In the genomic region with DNA sequence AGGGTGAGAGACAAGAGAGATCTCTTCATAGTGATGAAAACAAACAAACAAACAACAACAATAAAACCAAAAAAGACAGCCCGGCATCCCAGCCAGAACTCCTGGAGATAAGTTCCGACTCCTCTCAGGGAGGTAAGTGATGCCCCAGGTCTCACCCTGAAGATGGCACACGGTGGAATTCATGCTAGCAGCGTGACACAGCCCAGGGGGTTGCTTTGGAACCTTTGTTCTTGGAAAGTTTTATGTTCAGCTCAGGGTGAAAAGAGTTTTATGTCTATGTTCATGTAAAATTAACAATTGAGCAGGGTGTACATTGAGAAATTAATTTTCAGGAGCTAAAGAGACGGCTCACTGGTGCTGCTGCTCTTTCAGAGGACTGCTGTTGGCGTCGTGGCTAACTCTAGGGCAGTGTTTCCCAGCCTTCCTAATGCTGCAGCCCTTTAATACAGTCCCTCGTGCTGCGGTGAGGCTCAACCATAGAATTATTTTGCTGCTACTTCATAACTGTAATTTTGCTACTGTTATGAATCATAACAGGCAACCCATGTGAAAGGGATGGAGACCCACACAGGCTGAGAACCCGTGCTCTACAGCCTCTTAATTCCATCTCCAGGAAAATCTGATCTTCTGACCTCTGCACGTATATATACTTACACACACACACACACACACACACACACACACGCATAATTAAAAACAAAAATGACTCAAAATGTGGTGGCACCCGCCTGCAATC, we compare ENCODE assay signal across 8 mouse cellular contexts. TPM values are rescaled to one million over a fixed set of nuclear protein-coding genes. Genes with fewer than 3 reads are reported as not detected.
A peak's percentile ranks its signal among the peaks of the same experiment; 100 is the strongest.
DNase-seq lines count a peak whose midpoint lies in the region; ATAC-seq and TF ChIP-seq lines count a peak whose summit lies in the region.

No protein-coding gene starts in this region.

- no peaks in the 10 kb centered on the region for H3K9me3 ChIP-seq in heart, embryonic 13.5 days
- H3K9me3 ChIP-seq in ES-E14 (ENCODE audit: control insufficient read depth, insufficient read depth, low read depth, low read length) = no peaks in the 10 kb centered on the region
- H3K9me3 ChIP-seq in forebrain, postnatal 0 days (ENCODE audit: low read length) = no peaks in the 10 kb centered on the region
- no peaks in the 10 kb centered on the region for H3K9me3 ChIP-seq in midbrain, embryonic 10.5 days (replicated peaks)

- H3K4me2 ChIP-seq in heart, embryonic 13.5 days = peak overlapping the region; percentile 90
- peak overlapping the region; percentile 96 for H3K4me2 ChIP-seq in forebrain, postnatal 0 days (ENCODE audit: low read depth)

- peaks cover 33% of the 10 kb centered on the region for H3K4me1 ChIP-seq in heart, embryonic 13.5 days
- H3K4me1 ChIP-seq in ES-E14 (ENCODE audit: control insufficient read depth in 2 of 2, insufficient read depth in 2 of 2, low read length in 2 of 2, poor library complexity in 1 of 2) = no peaks in the 10 kb centered on the region
- no peaks in the 10 kb centered on the region for H3K4me1 ChIP-seq in forebrain, postnatal 0 days (ENCODE audit: insufficient read depth)
- peaks cover 33% of the 10 kb centered on the region for H3K4me1 ChIP-seq in midbrain, embryonic 10.5 days

- no peaks in the 10 kb centered on the region for H3K27me3 ChIP-seq in heart, embryonic 13.5 days (replicated peaks)
- no peaks in the 10 kb centered on the region for H3K27me3 ChIP-seq in forebrain, postnatal 0 days (ENCODE audit: insufficient read depth, low read length)
- H3K27me3 ChIP-seq in midbrain, embryonic 10.5 days (ENCODE audit: low read depth, poor library complexity, severe bottlenecking) = no peaks in the 10 kb centered on the region

- 50% methylated on average over 13 of the region's 13 CpGs for WGBS in heart, embryonic 13.5 days
- WGBS in forebrain, postnatal 0 days = 45% methylated on average over 13 of the region's 13 CpGs
- WGBS in midbrain, embryonic 10.5 days = 59% methylated on average over 13 of the region's 13 CpGs

- H3K9ac ChIP-seq in heart, embryonic 13.5 days = peak overlapping the region; percentile 83
- no peak overlapping the region; the same call in 1 of the 2 replicates for H3K9ac ChIP-seq in ES-E14 (ENCODE audit: insufficient read depth, low read depth, low read length, poor library complexity, severe bottlenecking)
- H3K9ac ChIP-seq in forebrain, postnatal 0 days = peak overlapping the region; percentile 70

- intact Hi-C loops in heart, postnatal 25 days (cut with DNase I) = loop anchor here (2.0 kb wide), 1 partner anchor 19 kb away; a partner anchor contains a TSS

- peaks cover 20% of the 10 kb centered on the region for H3K36me3 ChIP-seq in heart, embryonic 13.5 days
- no peaks in the 10 kb centered on the region for H3K36me3 ChIP-seq in ES-E14 (ENCODE audit: control insufficient read depth, insufficient read depth, low read length, poor library complexity, severe bottlenecking)
- H3K36me3 ChIP-seq in forebrain, postnatal 0 days (ENCODE audit: insufficient read depth) = no peaks in the 10 kb centered on the region
- peaks cover 9% of the 10 kb centered on the region for H3K36me3 ChIP-seq in midbrain, embryonic 10.5 days

- no peak for DNase-seq in heart, postnatal 25 days (ENCODE audit: low spot score)
- no peak for DNase-seq in ES-E14 (ENCODE audit: low read depth, low spot score)
- DNase-seq in forebrain, postnatal 0 days = no peak
- DNase-seq in midbrain, embryonic 10.5 days (ENCODE audit: low spot score) = no peak
- DNase-seq in adrenal gland, adult 8-10 months = no peak
- no peak for DNase-seq in cerebellum, postnatal 10 days
- no peak for DNase-seq in cerebellum, postnatal 4 days (ENCODE audit: low spot score in 2 of 2)

- no peak for TF ChIP-seq CTCF in forebrain, postnatal 0 days (IDR thresholded peaks at IDR 0.05; ENCODE audit: low read depth)

- peak overlapping the region; percentile 29 for H3K27ac ChIP-seq in heart, embryonic 13.5 days (replicated peaks)
- no peak overlapping the region for H3K27ac ChIP-seq in ES-E14 (ENCODE audit: insufficient read depth, low read depth, low read length, poor library complexity, severe bottlenecking)
- H3K27ac ChIP-seq in forebrain, postnatal 0 days (ENCODE audit: low read depth, low read length) = 0 out of 2 replicates have a peak overlapping the region, but pooled peaks have one; percentile 48
- peak overlapping the region; percentile 81 for H3K27ac ChIP-seq in midbrain, embryonic 10.5 days (replicated peaks)

- peak overlapping the region; percentile 60 for H3K4me3 ChIP-seq in heart, embryonic 13.5 days
- peak overlapping the region; percentile 78 to 82 for H3K4me3 ChIP-seq in ES-E14 (ENCODE audit: insufficient read depth in 1 of 2, low read depth in 1 of 2, low read length in 2 of 2, poor library complexity in 1 of 2, severe bottlenecking in 1 of 2)
- H3K4me3 ChIP-seq in forebrain, postnatal 0 days (ENCODE audit: low read depth, low read length) = peak overlapping the region; percentile 59
- peak overlapping the region; percentile 78 for H3K4me3 ChIP-seq in midbrain, embryonic 10.5 days

- ATAC-seq in heart, embryonic 13.5 days (ENCODE audit: extremely low read depth, insufficient number of reproducible peaks, low FRiP score, low TSS enrichment) = no peak
- no peak for ATAC-seq in forebrain, postnatal 0 days

- in situ Hi-C loops in ES-E14 (cut with MboI; ENCODE audit: low sequenced_read_pairs in 2 of 2, unreplicated experiment in 2 of 2) = no loop called here

TF ChIP-seq in ES-E14, 5 proteins besides CTCF, POLR2A, EP300 and RAD21:
- TF ChIP-seq MAFK (IDR thresholded peaks at IDR 0.05; ENCODE audit: insufficient read depth, low read depth, low read length) (no peak), CHD2 (IDR thresholded peaks at IDR 0.05; ENCODE audit: low read depth, low read length) (no peak), HCFC1 (IDR thresholded peaks at IDR 0.05; ENCODE audit: borderline replicate concordance, insufficient read depth, low read length) (no peak), ZNF384 (IDR thresholded peaks at IDR 0.05; ENCODE audit: low read depth, low read length) (no peak), ZC3H11A (IDR thresholded peaks at IDR 0.05; ENCODE audit: borderline replicate concordance, low read depth, low read length) (no peak)

RNA-seq across cellular contexts. Expression of a gene that starts 19.4 kb away (rescaled TPM):
- 33.1 and 37.9 TPM in 2 replicates for polyA plus RNA-seq in heart, embryonic 13.5 days (2015; fragmentation: Nextera tagmentation; extraction: Ambion mirVana)
- 10 to 100 TPM; 30.5 to 39.7 TPM for total RNA-seq in heart, postnatal 25 days (2021)
- total RNA-seq in ES-E14 (2012; rRNA removed) = 42.2 and 56.2 TPM in 2 replicates
- total RNA-seq in forebrain, postnatal 0 days (2014; rRNA removed) = 76.7 and 82.6 TPM in 2 replicates
- 22.7 and 33.6 TPM in 2 replicates for polyA plus RNA-seq in forebrain, postnatal 0 days (2015; fragmentation: Nextera tagmentation; extraction: Ambion mirVana)
- 52.0 and 55.8 TPM in 2 replicates for polyA plus RNA-seq in midbrain, embryonic 10.5 days (2016; fragmentation: Nextera tagmentation; extraction: Ambion mirVana)
- 10 to 100 TPM; 53.4 to 86.0 (median 68.6) TPM for total RNA-seq in adrenal gland, adult 8-10 months (2022)

RNA-seq across cellular contexts. Expression of a gene that starts 59.7 kb away (rescaled TPM):
- 44.8 and 48.9 TPM in 2 replicates for polyA plus RNA-seq in heart, embryonic 13.5 days (2015; fragmentation: Nextera tagmentation; extraction: Ambion mirVana)
- 100 to 1,000 TPM in 1 of 2 experiments, 10 to 100 TPM in 1; 97.5 to 105 TPM for total RNA-seq in heart, postnatal 25 days (2021)
- 2.3 and 3.4 TPM in 2 replicates for total RNA-seq in ES-E14 (2012; rRNA removed)
- total RNA-seq in forebrain, postnatal 0 days (2014; rRNA removed) = 5.0 and 7.9 TPM in 2 replicates
- 9.2 and 11.1 TPM in 2 replicates for polyA plus RNA-seq in forebrain, postnatal 0 days (2015; fragmentation: Nextera tagmentation; extraction: Ambion mirVana)
- 6.9 and 8.9 TPM in 2 replicates for polyA plus RNA-seq in midbrain, embryonic 10.5 days (2016; fragmentation: Nextera tagmentation; extraction: Ambion mirVana)
- 100 to 1,000 TPM; 281 to 305 (median 301) TPM for total RNA-seq in adrenal gland, adult 8-10 months (2022)

Comparison
In these comparisons a context has a peak if more than half of its experiments do, and no peak if none do; other contexts are left out.
1. RNA of a gene that starts 59.7 kb away (total RNA-seq): 281 to 305 TPM in adrenal gland, adult 8-10 months and 97.5 to 105 TPM in heart, postnatal 25 days; 5.0 to 7.9 TPM in forebrain, postnatal 0 days and 2.3 to 3.4 TPM in ES-E14; every median in the first group is over 10 times any median in the second.
2. Peak in every context shown above with its lines, with median percentiles within 50 percentile points of each other: H3K4me3 ChIP-seq.